In the genomic region with DNA sequence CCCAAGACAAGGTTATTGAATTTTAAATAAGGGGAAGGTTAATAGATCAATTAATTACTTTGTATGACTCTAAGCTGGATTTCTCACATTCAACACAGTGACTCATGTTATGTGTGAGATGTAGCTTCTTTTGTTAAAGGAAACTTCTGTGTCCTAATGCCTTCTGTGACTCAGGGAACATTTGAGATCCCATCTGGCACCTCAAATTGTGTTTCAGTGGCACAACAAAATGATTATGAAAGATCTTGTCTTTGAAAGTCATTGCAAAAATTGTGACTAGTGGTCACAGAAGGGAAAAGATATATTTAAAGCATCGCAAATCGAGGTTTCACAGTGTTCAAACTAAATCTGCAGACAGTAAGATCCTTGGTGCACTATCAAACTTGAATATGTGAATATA, we compare ENCODE assay signal across 24 mouse cellular contexts.
DNase-seq lines count a peak whose midpoint lies in the region; ATAC-seq lines count a peak whose summit lies in the region.
"Had no signal": no experiment of that assay in that cellular context is flagged by ENCODE, and none has a peak within 500 bp of the region (broad histone marks: within the 10 kb centered on the region; RNA-seq: fewer than 3 reads in every experiment).

No protein-coding gene starts in this region.

- ATAC-seq in activated CD4-positive, CD25-positive, alpha-beta regulatory T cell, adult 4 months = no peak
- ATAC-seq: forebrain, embryonic 13.5 days; hindbrain, postnatal 0 days; intestine, embryonic 15.5 days; midbrain, embryonic 15.5 days had no signal

- peak; percentile 35 to 83 for DNase-seq in layer of hippocampus, adult 18-20 months (ENCODE audit: low spot score in 2 of 2)
- no peak for DNase-seq in layer of hippocampus, postnatal 10 days (ENCODE audit: low spot score in 2 of 2)
- DNase-seq in 416B (ENCODE audit: low read depth) = peak; percentile 27
- peak; percentile 4 for DNase-seq in Muller cell, postnatal 12 days (ENCODE audit: inconsistent ontology term)
- DNase-seq in layer of hippocampus, adult 9-11 months = peak; percentile 57
- DNase-seq in lung, postnatal 4 days = no peak
- DNase-seq: adrenal gland, postnatal 10 days; cerebellum, adult 11 months; cerebellum, adult 9-10 months; cerebellum, postnatal 36 days; gastrocnemius, postnatal 25 days; heart, adult 18-20 months; heart, postnatal 36 days; kidney, adult 8-10 months; kidney, postnatal 4 days; liver; lung, embryonic 14.5 days; lung, postnatal 14 days; thymus, postnatal 14 days had no signal

Comparison
In these comparisons a context has a peak if more than half of its experiments do, and no peak if none do; other contexts are left out.
1. DNase-seq: peak in layer of hippocampus, adult 18-20 months (2 of 2), 416B (single experiment), Muller cell, postnatal 12 days (single experiment) and layer of hippocampus, adult 9-11 months (single experiment); none in layer of hippocampus, postnatal 10 days (0 of 2) and lung, postnatal 4 days (0 of 2).